Mouse (Mus musculus): Measurements from ENCODE around the gene Reg3b.
"Not testable (repeated sequence)": the region's sequence is repeated elsewhere in the genome, so short reads cannot be mapped to it uniquely, and the experiment has no call there.

The Reg3b gene

GRCm38 (mm10) chr6:78370357-78370756 is at the start of gene Reg3b:
Gene Reg3b (plus strand): TSS chr6:78370657.
- no peak for DNase-seq (ENCODE audit: low spot score)

GRCm38 (mm10) chr6:78327798-78328197 is 42.7 kb upstream of the Reg3b start:
- DNase-seq (ENCODE audit: low spot score) = no peak

GRCm38 (mm10) chr6:78329166-78329565 is 41.3 kb upstream of the Reg3b start:
- peak; percentile 18 for DNase-seq (ENCODE audit: low spot score)

- DNase-seq (ENCODE audit: low spot score) = peak; percentile 53
These were observed 38.4 kb upstream of the Reg3b start for GRCm38 (mm10) chr6:78331919-78332569.

- DNase-seq (ENCODE audit: low spot score) = no peak
These were observed 30.2 kb upstream of the Reg3b start for GRCm38 (mm10) chr6:78340296-78340695.

GRCm38 (mm10) chr6:78341689-78342088 is 28.8 kb upstream of the Reg3b start:
- no peak for DNase-seq (ENCODE audit: low spot score)

GRCm38 (mm10) chr6:78361971-78362563 is 8.4 kb upstream of the Reg3b start:
- DNase-seq (ENCODE audit: low spot score) = no peak

- no peak for DNase-seq (ENCODE audit: low spot score)
These were observed 8.3 kb downstream of the Reg3b start, which contains the start of gene Reg3d for GRCm38 (mm10) chr6:78378765-78379164. Gene Reg3d (minus strand): TSS chr6:78378865.

GRCm38 (mm10) chr6:78380409-78380808 is 10.0 kb downstream of the Reg3b start, which contains the start of gene Reg3a:
Gene Reg3a (plus strand): TSS chr6:78380709.
- DNase-seq (ENCODE audit: low spot score) = no peak

- DNase-seq (ENCODE audit: low spot score) = no peak
These were observed 15.2 kb downstream of the Reg3b start for GRCm38 (mm10) chr6:78385609-78386008.

- DNase-seq (ENCODE audit: low spot score) = not testable (repeated sequence)
These were observed 24.9 kb downstream of the Reg3b start, which contains the start of gene Reg2 for GRCm38 (mm10) chr6:78395323-78395722. Gene Reg2 (plus strand): TSS chr6:78395623.

- DNase-seq (ENCODE audit: low spot score) = not testable (repeated sequence)
These were observed 52.0 kb downstream of the Reg3b start, which contains the start of gene Reg1 for GRCm38 (mm10) chr6:78422411-78422810. Gene Reg1 (plus strand): TSS chr6:78422711.
